Mouse (Mus musculus) thymus, adult 18-20 months (tissue): Measurements from ENCODE around the gene Itpkb.
A peak's percentile ranks its signal among the peaks of the same experiment; 100 is the strongest.

Source experiments
- DNase-seq, 2 experiments: peaks; one replicate each; pipeline ENCODE4 v3.0.0; 2022; ENCODE audit warnings: mixed read lengths in 2 of 2

Gene Itpkb

DNA sequence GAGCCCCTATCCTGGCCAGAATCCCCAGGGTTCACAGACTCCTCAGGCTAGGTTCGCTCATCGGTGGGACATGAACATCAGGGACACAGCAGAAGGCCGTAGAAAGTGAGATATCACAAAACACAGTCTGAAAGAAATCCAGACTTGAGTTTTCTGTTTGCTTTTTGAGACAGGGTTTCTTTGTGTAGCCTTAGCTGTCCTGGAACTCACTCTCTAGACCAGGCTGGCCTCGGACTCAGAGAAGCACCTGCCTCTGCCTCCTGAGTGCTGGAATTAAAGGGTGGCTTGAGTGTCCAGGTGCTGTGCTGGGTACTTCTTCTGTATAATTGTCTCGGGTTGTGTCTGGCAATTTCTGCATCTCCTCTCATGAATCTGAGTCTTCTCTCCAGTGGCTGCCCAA, 14.8 kb downstream of the Itpkb start:
- DNase-seq = no peak

DNA sequence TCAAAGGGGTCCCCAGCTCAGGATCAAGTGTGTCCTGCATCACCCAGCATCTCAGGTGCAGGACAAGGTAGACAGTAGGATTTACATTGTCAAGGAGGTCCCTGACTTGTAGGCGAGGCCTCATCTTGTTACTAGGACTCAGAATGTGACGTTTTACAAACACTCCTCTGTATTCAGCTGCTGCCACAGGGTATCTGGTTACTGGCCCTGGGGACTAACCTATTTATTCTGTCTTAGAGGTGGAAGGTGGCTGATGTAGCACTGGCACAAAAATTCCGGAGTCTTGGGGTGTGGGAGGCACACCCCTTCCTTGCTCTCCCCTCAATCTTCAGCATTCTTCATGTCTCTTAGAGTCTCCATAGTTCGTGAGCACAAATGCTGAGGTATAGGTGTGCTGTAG, 16.8 kb downstream of the Itpkb start:
- DNase-seq = no peak

DNA sequence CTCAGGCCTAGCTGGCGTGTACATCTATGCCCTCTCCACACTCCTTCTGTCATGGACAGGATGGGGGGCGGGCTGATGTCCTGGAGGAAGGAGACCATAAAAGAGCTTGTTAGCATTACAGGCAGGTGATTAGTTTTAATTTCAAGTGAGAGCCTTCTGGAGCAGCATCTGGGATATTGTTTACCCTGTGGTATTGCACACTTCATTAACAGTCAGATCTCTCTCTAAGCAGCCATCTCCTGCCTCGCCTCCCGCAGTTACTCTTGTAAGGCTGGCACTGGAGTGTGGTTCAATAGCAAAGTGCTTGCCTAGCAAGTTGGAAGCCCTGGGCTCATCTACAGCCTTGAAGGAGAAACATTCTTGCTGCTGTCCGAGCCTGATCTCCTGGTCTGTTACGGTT, 17.6 kb downstream of the Itpkb start:
- DNase-seq = no peak

DNA sequence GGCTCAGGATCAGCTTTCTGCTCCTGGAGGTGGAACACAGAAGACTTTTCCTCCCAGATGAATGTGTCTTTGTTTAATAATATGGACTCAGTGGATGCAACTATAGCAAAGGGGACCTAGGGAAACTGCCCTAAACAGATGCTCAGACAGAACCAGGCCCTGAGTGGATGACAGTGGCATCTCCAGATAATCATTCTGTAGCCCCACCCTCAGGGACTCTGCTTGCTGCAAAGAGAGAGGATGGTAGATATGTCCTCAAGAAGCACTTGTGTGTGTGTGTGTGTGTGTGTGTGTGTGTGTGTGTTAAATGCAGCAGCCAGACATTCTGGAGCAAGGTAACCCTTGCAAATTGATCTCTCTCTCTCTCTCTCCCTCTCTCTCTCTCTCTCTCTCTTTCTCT, 18.8 kb downstream of the Itpkb start:
- DNase-seq = no peak

DNA sequence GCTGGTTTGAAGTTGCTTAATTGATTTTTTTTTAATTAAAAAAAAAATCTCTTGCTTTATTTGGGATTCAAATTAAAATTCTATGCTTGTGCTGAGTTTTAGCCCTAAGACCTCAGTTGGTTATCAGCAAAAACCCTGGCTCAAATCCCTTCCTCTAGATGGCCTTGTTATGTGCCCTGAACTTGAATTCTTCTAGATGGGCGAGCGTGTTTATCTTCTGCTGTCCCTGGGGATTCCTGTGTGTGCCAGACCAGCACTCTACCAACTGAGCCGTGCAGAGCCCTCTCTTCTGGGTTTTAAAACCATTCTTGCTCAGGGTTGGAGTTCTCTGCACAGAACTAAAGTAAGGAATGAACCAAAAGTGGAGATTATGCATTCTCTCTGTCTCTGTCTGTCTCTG, 22.0 kb downstream of the Itpkb start:
- DNase-seq = no peak

DNA sequence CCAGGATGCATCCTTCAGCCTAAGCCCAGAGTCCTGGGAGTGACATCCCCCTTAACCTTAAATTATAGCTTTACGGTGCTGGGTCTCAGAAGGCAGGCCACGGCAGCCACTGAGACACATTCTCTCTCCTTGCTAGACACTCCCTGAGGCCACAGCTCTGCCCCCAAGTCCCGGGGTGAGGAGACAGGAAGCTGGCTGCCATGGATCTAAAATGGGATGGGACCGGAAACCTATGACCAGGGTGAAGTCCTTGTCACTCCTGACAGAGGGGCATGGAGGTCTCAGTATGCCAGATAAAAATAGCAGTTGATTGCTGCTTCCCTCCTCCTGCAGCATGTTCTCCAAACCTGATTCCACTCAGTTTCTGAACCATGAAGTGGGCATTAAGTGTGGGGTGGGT, 23.8 kb downstream of the Itpkb start:
- DNase-seq = no peak

DNA sequence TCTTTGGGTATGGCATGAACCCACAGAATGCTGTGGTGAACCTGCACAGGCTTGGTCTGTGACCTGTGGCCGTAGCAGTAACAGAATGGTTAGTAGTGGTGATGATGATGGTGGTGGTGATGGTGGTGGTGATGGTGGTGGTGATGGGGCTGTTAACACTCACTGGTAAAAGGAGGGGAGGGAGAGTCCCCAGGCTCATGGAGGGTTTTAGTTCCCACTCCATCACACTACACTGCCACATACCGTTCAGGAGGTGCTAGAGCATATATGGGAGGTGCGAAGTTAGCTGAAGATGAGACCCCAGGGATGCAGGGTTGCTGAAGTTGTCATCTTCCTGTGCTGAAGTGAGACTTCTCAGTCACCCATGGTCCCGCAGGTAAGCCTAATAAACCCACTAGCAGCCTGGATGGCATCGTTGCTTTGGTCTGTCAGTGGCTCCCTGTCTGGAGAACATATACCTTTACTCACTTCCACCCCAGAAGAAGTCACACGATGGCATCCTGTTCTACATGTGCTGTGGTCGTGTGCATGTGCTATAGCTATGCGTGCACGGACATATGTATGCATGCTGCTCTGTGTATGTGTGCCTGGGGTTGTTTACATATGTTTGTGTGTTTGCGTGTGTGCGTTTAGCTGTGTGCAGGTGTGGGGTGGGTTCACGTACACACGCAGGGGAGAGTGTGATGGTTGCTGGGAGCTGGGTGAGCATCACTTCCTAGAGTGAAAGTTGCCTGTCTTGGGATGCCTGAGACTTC, 24.9 kb downstream of the Itpkb start:
- no peak for DNase-seq

DNA sequence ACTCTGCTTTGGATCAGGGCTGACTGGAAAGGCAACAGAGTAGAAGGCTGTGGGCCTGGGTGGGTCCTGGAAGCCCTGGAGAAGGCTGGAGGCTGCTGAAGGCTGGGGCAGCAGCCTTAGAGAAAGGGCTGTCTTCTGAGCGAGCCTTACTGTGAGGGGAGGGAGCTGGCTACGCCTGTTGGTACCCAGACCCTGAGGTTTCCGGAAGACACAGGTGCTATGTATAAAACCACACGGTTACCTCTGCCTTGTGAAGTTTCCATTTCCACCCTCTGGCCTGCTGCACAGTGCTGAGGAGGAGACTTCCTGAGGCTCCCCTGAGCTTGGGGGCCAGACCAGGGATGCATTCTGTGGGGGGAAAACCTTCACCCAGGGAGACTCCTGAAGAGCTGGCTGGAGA, 25.9 kb downstream of the Itpkb start:
- peak; percentile 76 to 86 for DNase-seq

DNA sequence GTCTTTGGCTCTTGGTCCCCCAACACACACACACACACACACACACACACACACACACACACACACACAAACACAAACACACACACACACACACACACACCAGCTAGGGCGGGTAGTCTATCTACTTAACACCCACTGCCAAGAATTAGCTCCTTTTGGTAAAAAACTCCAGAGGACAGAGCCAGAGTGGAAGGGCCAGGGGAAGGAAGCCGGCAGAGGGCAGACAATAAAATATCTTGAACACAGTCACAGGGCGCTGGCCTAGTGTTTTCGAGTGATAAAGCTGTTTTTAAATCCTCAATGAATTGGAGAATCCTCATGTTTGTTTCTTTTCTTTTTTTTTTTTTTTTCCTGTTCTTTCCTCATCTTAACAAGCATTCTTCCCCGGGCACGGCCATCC, 26.6 kb downstream of the Itpkb start:
- no peak for DNase-seq

DNA sequence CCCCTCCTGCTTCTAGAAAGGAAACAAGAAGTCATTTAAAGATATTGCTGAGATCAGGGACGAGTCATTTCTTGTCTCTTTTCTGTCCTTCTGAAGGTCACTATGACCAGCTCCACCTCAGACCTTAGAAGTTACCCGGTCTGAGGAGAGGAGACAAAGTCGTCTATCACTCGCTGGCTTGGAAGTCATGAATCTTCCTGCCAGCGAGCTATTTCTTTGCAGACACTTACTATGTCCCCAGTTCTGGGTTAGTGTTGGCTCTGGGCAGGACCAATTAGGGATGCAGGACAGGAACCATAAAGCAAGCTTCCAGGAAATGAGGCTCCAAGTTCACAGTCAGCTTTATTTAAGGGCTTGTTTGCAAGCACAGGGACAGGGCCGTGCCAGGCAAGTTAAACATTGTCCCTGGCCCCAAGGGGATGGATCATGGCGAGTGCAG, 27.6 kb downstream of the Itpkb start:
- no peak for DNase-seq

DNA sequence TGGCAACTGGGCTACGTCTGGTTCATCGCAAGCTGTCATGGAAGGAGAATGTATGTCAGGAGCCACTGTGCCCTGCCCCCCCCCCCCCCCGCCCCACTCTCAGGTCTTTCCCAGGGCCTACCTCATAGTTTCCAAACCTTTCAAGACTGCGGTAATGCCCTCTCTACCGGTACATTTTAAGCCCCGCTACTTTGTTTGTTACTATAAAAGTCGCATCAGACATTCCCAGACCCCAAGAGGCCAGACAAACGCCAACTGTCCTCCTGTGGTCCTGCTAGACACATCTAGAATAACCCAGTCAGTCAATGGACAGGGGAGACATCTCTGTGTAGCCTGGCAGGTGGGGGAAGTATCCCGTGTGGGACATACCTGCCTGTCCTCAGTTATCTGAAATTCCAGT, 28.2 kb downstream of the Itpkb start:
- no peak for DNase-seq

DNA sequence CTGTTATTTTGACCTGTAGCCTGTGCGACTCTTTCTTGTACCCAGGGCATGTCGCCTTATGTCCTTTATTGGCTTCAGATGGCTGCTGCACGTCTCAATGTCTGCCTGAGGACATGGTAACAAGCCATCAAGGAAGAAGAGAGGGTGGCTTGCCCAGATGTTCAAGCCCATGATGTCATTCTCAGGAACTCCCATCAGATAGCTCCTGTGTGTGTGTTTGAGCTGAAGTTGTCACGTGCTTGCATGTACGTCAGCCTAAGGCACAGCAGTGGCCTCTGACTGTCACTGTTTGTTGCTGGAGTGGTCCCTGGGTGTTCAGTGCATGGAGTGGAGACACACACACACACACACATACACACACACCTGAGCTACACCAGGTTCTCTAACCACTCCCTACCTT, 29.0 kb downstream of the Itpkb start:
- peak; percentile 39 to 70 for DNase-seq

DNA sequence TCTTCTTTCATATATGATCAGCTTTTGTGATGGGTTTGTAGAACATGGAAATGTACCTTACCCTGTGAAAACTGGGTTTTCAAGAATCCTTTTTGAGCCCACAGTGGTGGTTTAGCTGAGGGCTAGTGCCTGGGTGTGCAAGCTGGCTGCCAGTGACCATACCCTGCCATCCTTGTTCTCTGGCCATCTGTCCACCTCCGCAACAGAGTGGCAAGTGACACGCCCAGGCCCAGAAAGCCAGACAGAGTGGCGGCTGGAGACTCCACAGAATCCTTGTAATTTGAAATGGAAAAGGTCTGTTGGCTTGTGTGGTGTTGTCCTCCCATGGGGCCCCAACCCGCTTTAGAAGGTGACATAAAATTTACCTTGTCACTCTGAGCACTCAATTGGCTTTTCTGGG, 31.9 kb downstream of the Itpkb start:
- no peak for DNase-seq

DNA sequence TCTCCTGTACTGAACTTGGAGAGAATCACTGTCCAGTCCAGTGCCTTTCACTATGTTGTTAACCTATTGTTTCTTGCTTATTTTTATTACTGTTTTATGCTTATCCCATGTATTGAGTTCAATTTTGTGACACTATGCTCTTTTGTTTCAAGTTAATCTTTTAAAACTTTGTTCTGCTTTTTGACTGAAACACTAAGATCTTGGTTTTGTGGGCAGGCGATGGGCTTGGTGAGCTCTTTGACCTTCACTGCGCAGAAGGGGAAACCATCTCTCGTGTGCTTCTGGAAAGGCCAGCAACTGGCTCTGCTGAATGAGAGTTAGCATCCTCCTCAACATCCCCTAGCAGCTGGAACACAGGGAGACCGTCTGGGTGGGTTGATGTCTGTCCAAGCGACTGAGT, 32.6 kb downstream of the Itpkb start:
- DNase-seq = no peak

DNA sequence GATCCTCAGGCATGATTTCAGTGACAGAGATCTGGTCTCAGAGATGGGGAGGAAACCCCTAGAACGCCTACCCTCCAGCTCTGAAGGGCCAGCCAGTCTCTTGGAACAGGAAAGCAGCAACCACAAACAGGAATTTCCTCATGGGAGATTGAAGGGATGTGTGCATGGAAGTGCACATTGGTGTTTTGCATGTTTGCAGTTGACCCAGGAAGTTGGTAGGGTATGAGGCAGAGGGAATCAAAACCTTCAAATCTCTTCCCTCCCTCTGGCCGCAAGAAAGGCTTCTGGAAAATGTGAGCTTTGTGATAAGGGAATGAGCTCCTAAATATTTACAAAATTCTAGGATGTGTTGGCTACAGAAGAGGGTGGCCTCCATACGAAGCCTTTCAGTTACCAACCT, 33.0 kb downstream of the Itpkb start:
- no peak for DNase-seq

DNA sequence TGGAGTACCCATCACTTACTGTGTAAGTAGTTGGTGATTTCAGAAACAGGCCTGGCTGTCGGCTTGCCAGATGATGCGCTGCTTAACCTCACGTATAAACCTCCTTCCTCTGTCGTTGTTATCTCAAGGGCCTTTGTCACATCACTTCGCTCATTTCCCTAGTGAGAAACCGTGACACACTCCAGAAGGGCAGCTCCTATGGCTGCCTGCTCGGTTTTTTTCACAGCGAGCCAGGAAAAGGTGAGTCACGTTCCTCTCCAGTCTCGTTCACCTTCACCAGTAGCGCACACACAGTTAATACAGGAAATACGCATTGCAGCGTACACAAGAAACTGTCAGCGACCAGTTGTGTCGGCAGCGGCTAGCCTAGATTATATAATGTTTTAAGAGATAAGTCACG, 33.7 kb downstream of the Itpkb start:
- DNase-seq = no peak

DNA sequence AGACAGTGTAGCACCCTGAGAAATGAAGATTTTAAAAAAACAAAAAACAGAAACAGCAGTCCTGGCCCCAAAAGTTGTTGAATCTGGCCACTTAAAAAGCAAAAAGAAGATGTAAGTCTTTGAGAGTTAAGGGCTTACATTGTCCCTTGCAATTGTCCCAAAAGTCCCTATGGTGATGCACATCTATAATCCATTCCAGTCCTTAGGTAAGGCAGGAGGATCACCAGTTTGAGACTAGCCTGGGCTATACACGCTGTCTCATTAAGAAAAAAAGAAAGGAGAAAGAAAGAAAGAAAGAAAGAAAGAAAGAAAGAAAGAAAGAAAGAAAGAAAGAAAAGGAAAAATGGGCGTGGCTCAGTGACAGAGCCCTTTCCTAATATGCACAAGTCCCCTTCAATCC, 34.4 kb downstream of the Itpkb start:
- DNase-seq = no peak

DNA sequence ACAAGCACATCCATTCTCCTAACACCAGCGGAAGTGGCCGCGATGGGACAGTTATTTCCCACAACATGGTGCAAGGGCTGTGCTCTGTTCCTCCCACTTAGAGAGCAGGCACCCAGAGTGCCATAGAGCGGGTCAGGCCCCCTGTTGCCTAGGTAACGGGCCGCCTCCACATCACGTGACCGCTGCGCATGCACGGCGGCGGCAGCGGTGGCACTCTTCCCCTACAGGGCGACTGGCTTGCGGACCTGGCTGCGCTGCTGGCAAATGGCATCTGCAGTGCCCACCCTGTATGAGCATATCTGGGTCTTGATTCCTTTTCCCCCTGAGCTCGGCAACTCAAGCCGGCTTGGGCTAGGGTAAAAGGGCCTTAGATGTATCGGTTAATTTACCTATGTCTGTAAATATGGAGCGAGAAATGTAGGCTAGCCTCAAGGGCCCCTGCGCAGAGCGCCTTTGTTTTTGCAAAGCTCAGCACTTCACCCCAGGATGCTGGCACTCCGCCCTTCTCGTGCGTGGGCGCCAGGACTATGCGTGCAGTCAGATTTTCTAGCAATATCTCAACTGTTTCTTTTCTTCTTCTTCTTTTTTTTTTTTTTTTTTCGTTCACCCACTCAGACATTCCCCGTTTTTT, 35.0 kb downstream of the Itpkb start:
- DNase-seq = peak; percentile 93 to 95

DNA sequence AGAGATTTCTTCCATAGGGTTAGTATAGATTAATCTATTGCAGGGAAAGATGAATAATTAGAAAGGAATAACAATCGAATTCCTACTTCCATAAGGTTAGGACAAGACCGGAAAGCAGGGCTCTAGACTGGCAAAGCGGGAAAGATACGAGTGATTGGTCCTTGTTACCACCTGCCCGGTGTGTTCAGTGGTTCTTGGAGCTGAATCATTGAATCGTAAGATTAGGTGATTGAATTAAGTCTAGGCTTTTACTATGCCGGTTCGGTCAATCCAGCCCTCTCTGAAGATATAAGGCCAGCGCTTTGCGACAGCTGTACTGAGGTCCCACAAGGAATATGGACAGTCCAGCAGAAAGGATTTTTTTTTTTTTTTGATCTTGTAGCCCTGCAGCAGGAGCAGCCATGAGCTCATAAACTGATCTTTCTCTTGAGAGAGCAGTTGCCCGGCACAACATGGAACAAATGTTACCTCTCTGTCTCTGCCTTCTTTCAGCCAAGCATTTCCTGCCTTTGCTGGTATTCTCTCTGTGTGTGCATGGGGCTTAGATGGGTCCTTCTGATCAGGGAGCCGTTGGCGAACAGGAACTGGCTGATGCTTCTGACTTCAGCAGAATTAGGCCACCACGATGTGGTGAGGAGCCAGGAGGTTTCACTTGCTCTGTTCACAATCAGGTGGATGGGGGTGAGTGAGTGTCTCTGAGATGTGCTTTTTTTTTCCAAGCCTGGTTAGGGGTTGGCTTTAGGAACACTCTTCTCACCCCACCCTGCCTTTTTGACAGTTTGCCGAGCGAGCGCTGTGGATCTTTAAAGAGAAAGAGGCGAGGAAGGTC, 35.9 kb downstream of the Itpkb start:
- DNase-seq = peak; percentile 60 to 79

DNA sequence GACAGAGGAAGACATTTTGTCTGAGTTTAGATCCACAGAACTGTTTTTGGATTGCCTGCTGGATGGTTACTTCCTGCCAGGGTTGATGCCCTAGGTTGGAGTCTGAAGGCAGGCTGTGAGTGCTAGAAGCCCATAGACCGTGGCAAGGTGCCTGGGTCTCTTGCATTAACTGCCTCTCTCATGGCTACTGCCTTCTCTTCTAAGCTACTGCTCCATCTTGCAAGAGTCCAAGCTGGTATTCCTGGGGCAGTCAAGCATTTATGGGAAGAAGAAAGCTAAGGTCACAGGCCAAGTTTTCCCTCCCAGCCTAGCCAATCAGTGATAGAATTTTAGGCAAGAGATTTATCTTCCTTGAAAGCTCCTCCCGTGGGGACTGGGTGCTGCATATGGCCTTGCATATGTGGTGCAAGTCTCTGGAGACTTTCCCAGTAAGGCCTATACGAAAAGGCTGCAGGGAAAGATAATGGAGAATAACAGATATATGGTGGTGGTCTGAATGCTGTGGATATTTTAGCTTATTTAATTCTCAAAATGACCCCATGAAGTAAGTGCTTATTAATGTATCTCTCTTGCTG, 36.8 kb downstream of the Itpkb start:
- no peak for DNase-seq

DNA sequence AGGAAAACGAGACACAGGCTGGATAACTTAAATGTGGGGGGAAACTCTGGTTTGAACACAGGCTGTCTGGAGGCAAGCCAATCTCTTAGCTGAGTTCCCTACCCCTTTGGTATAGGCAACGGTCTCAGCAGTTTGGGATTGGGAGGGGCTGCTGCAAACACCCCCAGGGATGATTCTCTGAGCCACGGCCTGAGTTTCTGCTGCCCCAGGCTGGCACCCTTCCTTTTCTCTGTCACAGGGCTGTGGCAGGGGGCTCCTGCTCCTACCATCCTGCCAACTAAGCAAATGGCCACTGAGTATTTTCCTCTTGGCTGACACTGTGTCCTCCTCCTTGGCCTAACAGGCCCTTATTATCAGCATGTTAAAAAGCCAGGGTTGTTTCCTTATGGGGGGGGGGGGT, 37.3 kb downstream of the Itpkb start:
- DNase-seq = no peak

DNA sequence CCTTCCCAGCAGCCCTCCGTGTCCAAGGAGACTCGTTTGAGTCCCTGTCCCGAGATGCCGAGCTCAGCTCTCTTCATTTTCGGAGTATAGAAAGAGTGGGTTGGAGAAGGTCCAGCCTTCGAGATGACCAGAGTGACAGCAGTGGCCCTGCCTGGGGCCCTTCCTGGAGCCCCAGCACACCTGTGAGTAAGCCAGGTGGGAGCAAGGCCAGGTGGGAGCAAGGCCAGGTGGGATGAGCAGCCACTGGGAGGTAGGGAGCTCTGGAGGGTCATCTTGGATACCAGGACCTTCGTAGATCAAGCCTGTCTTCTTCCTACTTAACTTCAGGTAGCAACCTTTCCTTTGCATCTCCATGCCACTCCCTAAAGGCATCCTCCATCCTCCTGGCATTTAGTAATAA, 37.8 kb downstream of the Itpkb start:
- DNase-seq = no peak

DNA sequence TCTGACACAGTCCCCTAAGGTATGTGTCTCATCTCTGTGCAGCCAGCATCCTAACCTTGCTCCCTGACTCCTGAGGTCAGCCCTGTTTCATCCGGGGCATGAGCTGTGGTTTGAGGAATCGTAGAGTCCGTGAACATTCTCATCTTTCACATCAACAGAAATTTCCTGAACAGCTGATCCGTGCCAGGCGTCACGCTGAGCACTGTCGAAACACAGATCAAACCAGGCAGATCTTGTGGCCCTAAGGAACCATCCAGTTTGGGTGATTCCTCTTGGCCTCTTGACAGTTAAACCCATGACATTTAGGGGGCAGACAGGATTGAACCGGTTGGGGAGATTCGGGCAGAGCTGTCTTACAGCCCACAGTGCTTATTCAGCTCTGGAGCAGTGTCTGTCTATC, 38.4 kb downstream of the Itpkb start:
- DNase-seq = no peak
